11 mouse cellular contexts compared by ENCODE assay signal in genomic region chr8:61226632-61227031, GRCm38 (mm10). TPM values are rescaled to one million over a fixed set of nuclear protein-coding genes. Genes with fewer than 3 reads are reported as not detected.
A peak's percentile ranks its signal among the peaks of the same experiment; 100 is the strongest.
DNase-seq lines count a peak whose midpoint lies in the region; ATAC-seq and TF ChIP-seq lines count a peak whose summit lies in the region.
"Had no signal": no experiment of that assay in that cellular context is flagged by ENCODE, and none has a peak within 500 bp of the region (broad histone marks: within the 10 kb centered on the region; RNA-seq: fewer than 3 reads in every experiment).

No protein-coding gene starts in this region.

- H3K36me3 ChIP-seq in embryonic facial prominence, embryonic 10.5 days (replicated peaks) = peaks cover 35% of the 10 kb centered on the region
- peaks cover 16% of the 10 kb centered on the region for H3K36me3 ChIP-seq in forebrain, embryonic 13.5 days (ENCODE audit: poor library complexity, severe bottlenecking)
- H3K36me3 ChIP-seq in limb, embryonic 14.5 days (ENCODE audit: control insufficient read depth, insufficient read depth, low read length) = peaks cover 5% of the 10 kb centered on the region; the same call in 1 of the 2 replicates

- 68% methylated on average over 5 of the region's 5 CpGs for WGBS in embryonic facial prominence, embryonic 10.5 days
- WGBS in forebrain, embryonic 13.5 days = 63% methylated on average over 5 of the region's 5 CpGs
- WGBS in limb, embryonic 14.5 days = 71% methylated on average over 5 of the region's 5 CpGs

- H3K9me3 ChIP-seq in embryonic facial prominence, embryonic 10.5 days = no peaks in the 10 kb centered on the region
- no peaks in the 10 kb centered on the region for H3K9me3 ChIP-seq in forebrain, embryonic 13.5 days (replicated peaks)
- no peaks in the 10 kb centered on the region for H3K9me3 ChIP-seq in limb, embryonic 14.5 days (ENCODE audit: control insufficient read depth, low read length)

- H3K27ac ChIP-seq in embryonic facial prominence, embryonic 10.5 days (replicated peaks) = no peak overlapping the region
- no peak overlapping the region for H3K27ac ChIP-seq in forebrain, embryonic 13.5 days
- no peak overlapping the region for H3K27ac ChIP-seq in limb, embryonic 14.5 days (replicated peaks; ENCODE audit: low read depth, low read length)
- H3K27ac ChIP-seq: macrophage had no signal

- no peak for ATAC-seq in forebrain, embryonic 13.5 days
- ATAC-seq in limb, embryonic 14.5 days (ENCODE audit: low FRiP score, low read depth) = no peak

- peak; percentile 35 for DNase-seq in kidney, adult 9 months
- no peak for DNase-seq in kidney, adult 11 months
- no peak for DNase-seq in embryonic facial prominence, embryonic 10.5 days (ENCODE audit: low spot score)
- no peak for DNase-seq in limb, embryonic 14.5 days (ENCODE audit: low spot score)
- DNase-seq in adrenal gland, adult (ENCODE audit: inconsistent age in 2 of 2, low spot score in 1 of 2) = no peak
- DNase-seq in natural killer cell, adult 2 months (ENCODE audit: low spot score in 2 of 2) = no peak
- no peak for DNase-seq in thymus, adult 18-20 months
- DNase-seq: cerebellum, adult 8-10 months; layer of hippocampus, adult 9-11 months had no signal

- peak overlapping the region; percentile 93; the same call in 1 of the 2 replicates for H3K9ac ChIP-seq in forebrain, embryonic 13.5 days
- no peak overlapping the region for H3K9ac ChIP-seq in limb, embryonic 14.5 days (ENCODE audit: low read depth, low read length, severe bottlenecking)

- no peaks in the 10 kb centered on the region for H3K27me3 ChIP-seq in embryonic facial prominence, embryonic 10.5 days (replicated peaks; ENCODE audit: low read depth, poor library complexity, severe bottlenecking)
- no peaks in the 10 kb centered on the region for H3K27me3 ChIP-seq in forebrain, embryonic 13.5 days
- no peaks in the 10 kb centered on the region for H3K27me3 ChIP-seq in limb, embryonic 14.5 days (ENCODE audit: control insufficient read depth, insufficient read depth, low read length)

- H3K4me2 ChIP-seq in forebrain, embryonic 13.5 days = peak overlapping the region; percentile 76
- peak overlapping the region; percentile 88 for H3K4me2 ChIP-seq in limb, embryonic 14.5 days (replicated peaks; ENCODE audit: low read depth, low read length, severe bottlenecking)

- no peak for TF ChIP-seq POLR2A in limb, embryonic 14.5 days (IDR thresholded peaks at IDR 0.05; ENCODE audit: borderline replicate concordance, extremely low read depth, insufficient read depth, insufficient read length)

- H3K4me1 ChIP-seq in embryonic facial prominence, embryonic 10.5 days = peaks cover 67% of the 10 kb centered on the region
- peaks cover 67% of the 10 kb centered on the region for H3K4me1 ChIP-seq in forebrain, embryonic 13.5 days
- peaks cover 37% of the 10 kb centered on the region for H3K4me1 ChIP-seq in limb, embryonic 14.5 days (ENCODE audit: control insufficient read depth, insufficient read depth, low read length)

- H3K4me3 ChIP-seq in embryonic facial prominence, embryonic 10.5 days = peak overlapping the region; percentile 90
- H3K4me3 ChIP-seq in forebrain, embryonic 13.5 days = peak overlapping the region; percentile 85
- H3K4me3 ChIP-seq in limb, embryonic 14.5 days (replicated peaks; ENCODE audit: low read length) = no peak overlapping the region

RNA-seq across cellular contexts. Expression of gene Sh3rf1, which starts 3.0 kb away (rescaled TPM):
- 17.0 and 17.4 TPM in 2 replicates for polyA plus RNA-seq in embryonic facial prominence, embryonic 10.5 days (2016; fragmentation: Nextera tagmentation; extraction: Ambion mirVana)
- polyA plus RNA-seq in forebrain, embryonic 13.5 days (2015; fragmentation: Nextera tagmentation; extraction: Ambion mirVana) = 31.4 and 34.5 TPM in 2 replicates
- 8.8 and 9.9 TPM in 2 replicates for polyA plus RNA-seq in limb, embryonic 14.5 days (2012; rRNA removed)
- polyA plus RNA-seq in limb, embryonic 14.5 days (2014; fragmentation: Nextera tagmentation; extraction: Ambion mirVana) = 12.8 and 15.2 TPM in 2 replicates
